Mouse (Mus musculus) cerebellum, adult 2 months (tissue): ENCODE measurements at regions not wholly inside any gene's neighbourhood (a gene's known extent, or its start where the extent isn't known, plus 50 kb on each side); places are given as distances from the start of the nearest gene placed in this dataset.

Source experiments
- CTCF ChIP-seq: fragments of 200-500 bp; IDR thresholded peaks from 2 replicates; pipeline ENCODE4 v1.5.1; 2011; ENCODE audit warnings: low read depth, mild to moderate bottlenecking, control low read depth, low read length, moderate library complexity, borderline replicate concordance; ENCODE audit not compliant: insufficient read depth
- POLR2A ChIP-seq: fragments of 200-500 bp; IDR thresholded peaks from 2 replicates; pipeline ENCODE4 v1.6.1; 2011; ENCODE audit warnings: low read length, control low read depth, borderline replicate concordance; ENCODE audit not compliant: insufficient read depth

DNA sequence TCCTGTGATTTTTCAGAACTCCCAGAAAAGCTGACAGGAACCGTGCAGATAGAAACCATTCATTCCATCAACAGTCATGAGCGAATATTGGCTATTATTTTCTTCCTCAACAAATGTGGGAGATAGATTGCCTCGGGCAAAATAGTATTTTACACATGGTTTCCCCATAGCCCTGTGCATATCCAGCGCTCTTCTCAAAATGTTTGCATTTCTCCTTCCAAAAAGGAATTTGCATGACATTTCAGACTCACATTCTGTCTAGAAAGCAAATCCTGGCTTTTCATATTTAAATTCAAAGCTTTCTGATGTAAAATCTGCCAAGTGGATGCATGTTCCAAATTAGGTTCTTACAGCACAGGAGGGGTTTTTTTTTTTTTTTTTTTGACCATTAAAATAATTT is 82.2 kb upstream of the Zfhx3 start:
- TF ChIP-seq CTCF, result no peak
- no peak for TF ChIP-seq POLR2A
